Mouse (Mus musculus): ENCODE results near the gene Ankrd36.

- no peak for TF ChIP-seq CTCF (IDR thresholded peaks at IDR 0.05; ENCODE audit: insufficient read depth, low read depth, low read length)
- TF ChIP-seq POLR2A (IDR thresholded peaks at IDR 0.05; ENCODE audit: insufficient read depth, low read depth, low read length) = no peak
Observed at GRCm38 (mm10) chr11:5596756-5597155, 27.3 kb downstream of the Ankrd36 start.
